Mouse (Mus musculus) cerebellum, postnatal 36 days (tissue): ENCODE data around the gene Selenos.

Experiments used
- DNase-seq, 2 experiments: peaks; one replicate each; pipeline ENCODE4 v3.0.0; 2021 to 2022; ENCODE audit warnings: mixed read lengths in 2 of 2

Selenos gene

GRCm38 (mm10) chr7:66087652-66088051 lies 8.2 kb downstream of the Selenos start:
- no peak for DNase-seq

DNA sequence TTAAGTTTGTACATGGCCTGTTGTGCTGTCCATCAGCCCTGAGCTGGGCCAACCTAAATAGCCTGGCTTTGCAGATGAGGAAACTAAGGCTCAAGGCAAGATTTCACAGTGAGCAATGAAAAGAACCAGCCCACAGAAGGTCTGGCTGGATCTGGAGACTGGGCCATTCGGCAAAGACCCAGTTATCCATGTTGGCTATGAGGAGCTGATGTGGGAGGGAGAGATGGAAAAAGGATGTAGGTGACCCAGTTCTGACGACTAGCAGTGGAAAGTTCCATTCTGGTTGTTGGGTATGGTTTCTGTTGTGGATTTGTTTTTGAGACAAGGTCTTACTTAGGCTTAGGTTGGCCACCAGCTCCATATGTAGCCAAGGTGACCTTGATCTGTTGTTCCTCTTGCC lies 8.6 kb downstream of the Selenos start:
- DNase-seq, result no peak

DNA sequence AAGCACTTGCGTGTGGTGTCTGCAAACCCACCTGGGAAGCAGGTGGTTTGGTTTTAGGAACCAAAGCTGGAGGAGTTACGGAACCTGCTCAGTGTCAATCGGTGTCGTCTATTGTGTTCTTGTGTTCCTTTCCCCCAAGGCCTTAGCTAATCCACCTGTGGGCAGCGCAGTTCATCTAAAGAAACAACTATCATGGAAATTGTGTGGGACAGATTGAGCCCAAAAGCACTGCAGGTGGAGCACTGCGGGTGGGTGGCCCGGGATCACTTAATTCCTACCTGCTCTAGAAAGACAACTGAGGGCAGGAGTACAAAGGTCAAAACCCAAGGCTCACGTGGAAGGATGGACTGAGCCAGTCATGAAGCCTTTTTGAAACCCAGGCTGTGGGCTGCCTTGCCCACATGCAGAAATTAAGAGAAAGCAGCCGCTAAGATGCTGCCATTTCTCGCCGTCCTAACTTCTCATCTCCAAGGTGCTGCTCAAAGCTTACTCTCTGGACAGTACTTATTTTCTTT lies 11.3 kb downstream of the Selenos start:
- DNase-seq, result no peak

GRCm38 (mm10) chr7:66091553-66091952 lies 12.1 kb downstream of the Selenos start:
- DNase-seq, result no peak

GRCm38 (mm10) chr7:66092656-66093055 lies 13.2 kb downstream of the Selenos start:
- peak; percentile 20 to 22 for DNase-seq

DNA sequence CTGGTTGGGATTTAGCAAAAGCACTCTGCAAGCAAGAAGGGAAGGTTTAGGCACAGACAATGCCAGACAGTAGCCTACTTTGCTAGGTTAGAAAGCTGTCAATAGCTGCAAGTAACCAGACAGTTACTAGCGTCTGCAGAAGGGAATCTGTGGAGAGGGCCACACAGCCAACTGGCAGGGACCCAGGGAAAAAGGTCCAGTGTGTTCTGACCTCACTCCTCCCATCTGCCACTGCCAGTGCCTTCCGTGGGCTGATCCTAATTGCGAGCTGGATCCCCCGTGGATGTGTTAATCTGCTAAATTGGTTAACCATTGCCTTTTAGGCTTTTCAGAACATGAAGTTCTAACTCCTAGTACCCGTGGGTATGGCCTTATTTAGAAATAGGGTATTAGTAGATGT lies 14.7 kb downstream of the Selenos start:
- peak; percentile 39 to 51 for DNase-seq

DNA sequence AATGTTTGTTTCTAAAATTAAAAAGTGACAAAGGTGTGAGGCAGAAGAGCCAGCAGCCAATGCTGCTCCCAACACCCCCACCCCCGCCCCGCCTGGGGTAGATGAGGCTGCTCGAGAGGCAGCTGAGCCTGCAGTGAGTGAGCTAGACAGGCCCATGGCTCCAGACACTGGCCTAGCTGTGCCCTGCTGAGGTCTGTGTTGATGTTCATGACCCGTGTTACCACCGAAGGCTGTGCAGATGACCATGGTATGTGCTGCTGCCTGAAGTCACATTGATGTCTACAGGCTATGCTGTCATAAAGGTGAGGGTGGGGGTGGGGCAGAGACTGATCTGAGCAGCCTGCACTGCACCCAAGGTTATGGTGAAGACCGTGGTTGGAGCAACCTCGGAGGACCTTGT lies 19.4 kb downstream of the Selenos start:
- DNase-seq, result no peak

- DNase-seq, result peak in 1 of 2 experiments; percentile 28
Measured at GRCm38 (mm10) chr7:66101866-66102265, 22.4 kb downstream of the Selenos start.

DNA sequence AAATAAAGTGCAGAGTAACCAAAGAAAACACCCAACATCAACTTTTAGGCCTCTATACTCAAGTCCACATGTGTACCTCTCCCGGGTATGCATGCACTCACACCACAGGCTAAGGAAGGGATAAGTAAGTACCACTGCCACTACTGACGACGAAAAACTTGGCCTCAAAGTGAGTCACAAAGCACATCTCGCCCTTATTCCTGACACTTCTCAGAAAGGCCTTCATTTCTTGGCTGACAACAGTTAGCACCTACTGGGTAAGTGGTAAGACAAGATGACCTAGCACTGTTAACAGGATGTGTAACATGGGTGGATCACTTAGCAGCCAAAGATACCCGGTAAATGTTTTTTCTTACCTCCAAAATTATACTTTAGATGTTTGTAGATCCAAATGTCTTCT lies 25.1 kb downstream of the Selenos start:
- no peak for DNase-seq

- DNase-seq, result no peak
Measured at GRCm38 (mm10) chr7:66105771-66106170, 26.3 kb downstream of the Selenos start.

GRCm38 (mm10) chr7:66106581-66107056 lies 27.2 kb downstream of the Selenos start:
- DNase-seq, result no peak

GRCm38 (mm10) chr7:66107206-66107605 lies 27.8 kb downstream of the Selenos start:
- no peak for DNase-seq

DNA sequence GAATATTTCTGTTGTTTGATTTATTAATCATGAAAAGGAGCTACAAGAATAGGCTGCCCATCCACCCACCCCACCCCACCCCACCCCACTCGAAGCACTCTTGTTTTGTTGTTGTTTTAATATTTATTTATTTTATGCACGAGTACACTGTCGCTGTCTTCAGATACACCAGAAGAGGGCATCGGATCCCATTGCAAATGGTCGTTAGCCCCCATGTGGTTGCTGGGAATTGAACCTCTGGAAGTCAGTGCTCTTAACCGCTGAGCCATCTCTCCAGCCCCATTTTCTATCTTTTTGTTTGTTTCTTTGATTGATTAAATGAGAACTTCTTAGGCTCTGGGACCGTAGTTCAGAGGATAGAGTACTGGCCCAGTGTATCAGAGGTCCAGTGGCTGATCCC lies 28.5 kb downstream of the Selenos start:
- DNase-seq, result no peak

- peak; percentile 86 to 89 for DNase-seq
Measured at GRCm38 (mm10) chr7:66108961-66109854, 29.8 kb downstream of the Selenos start, which contains the start of gene Chsy1. Gene Chsy1 (plus strand): TSS chr7:66109515.

- peak; percentile 44 to 49 for DNase-seq
Measured at GRCm38 (mm10) chr7:66109855-66110635, 30.6 kb downstream of the Selenos start.

DNA sequence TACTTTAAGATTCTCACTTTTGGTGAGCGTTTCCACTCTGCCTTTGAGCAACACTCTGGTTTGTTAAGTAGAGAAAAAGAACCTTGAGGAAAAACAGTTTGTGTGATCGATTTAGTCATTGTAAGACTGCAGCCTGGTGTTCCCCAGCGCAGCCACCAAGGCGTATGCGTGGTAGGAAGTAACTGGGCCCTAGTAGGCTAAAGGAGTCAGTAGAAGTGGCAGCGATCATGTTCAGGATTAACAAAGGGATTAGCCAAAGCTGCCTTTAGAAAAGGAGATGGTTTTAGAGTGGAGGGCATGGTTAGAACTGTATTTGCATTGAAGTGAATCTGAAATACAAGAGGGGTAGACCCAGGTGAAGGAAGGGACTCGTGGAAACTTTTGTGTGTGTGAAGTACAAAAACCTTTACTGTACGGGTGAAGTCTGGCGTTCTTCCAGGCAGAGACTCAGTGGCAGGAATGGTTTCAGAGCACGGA lies 31.2 kb downstream of the Selenos start:
- no peak for DNase-seq

- no peak for DNase-seq
Measured at GRCm38 (mm10) chr7:66111211-66111610, 31.8 kb downstream of the Selenos start.

- DNase-seq, result no peak
Measured at GRCm38 (mm10) chr7:66113561-66113960, 34.1 kb downstream of the Selenos start.

DNA sequence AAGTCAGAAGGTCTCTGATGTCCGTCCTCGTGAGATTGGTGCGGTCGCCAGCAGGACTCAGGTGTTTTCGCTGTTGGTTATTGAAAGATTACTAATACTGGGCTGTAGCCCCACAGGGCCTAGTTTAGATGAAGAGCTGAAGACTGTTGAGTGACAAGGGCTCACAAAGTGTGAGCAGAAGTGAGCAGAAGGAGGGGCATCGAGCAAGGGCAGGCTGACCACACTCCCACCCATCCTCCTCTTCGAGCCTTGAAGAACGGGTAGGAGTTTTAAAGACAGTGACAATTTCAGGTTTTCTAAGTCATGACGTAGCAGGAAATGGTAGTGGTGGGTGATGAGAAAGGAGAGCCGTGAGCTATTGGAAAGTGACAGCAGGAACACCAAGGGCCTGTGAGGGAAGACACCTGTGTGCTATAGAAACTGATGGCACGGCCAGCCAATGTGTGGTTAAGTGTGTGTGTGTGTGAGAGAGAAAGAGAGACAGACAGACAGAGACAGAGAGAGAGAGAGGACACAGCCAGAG lies 36.4 kb downstream of the Selenos start:
- no peak for DNase-seq

DNA sequence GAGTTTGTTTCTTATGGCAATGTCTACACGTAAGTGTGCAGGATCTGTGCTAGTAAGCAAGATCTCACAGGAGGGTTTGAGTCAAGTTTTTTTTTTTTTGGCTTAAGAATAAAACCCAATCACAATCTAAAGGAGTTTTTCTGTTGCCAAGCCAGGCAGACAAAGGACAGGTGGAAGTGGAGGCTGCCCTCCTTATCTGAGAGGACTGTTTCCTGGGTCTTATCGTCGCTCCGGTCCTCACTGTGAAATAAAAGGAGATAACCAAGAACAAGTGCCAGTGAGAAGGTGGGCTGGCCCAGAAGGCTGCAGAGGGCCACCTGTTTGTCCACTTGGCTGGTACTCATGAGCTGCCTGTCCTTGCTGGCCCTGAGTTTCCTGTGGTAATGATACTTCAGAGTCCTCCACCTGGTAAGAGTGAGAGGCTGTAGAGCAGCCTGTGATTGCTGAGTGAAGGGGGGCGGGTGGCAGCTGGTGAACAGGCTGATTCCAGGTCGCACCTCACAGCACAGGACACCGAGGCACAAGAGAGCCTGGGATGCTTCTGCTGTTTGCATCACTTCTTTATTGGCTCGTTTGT lies 37.5 kb downstream of the Selenos start:
- DNase-seq, result no peak

- DNase-seq, result no peak
Measured at GRCm38 (mm10) chr7:66118046-66118445, 38.6 kb downstream of the Selenos start.

DNA sequence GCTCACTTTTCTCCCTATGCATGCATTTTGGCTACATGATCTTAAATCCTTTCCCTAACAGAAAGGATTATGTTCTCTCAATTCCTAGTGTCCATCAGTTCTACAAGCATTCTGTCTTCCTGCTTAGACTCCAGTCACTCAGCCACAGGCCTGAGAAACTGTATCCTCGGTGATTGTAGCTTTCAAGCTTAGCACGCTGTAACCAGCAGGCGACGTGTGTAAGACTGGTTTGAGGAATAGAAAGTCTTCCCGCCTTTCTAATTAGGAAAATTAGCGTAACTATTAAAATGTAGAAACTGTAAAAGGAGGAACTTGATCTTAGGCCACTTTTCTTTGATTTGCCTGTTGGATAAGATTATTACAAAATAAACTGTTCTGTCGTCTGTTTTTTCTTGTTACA lies 39.3 kb downstream of the Selenos start:
- DNase-seq, result no peak

DNA sequence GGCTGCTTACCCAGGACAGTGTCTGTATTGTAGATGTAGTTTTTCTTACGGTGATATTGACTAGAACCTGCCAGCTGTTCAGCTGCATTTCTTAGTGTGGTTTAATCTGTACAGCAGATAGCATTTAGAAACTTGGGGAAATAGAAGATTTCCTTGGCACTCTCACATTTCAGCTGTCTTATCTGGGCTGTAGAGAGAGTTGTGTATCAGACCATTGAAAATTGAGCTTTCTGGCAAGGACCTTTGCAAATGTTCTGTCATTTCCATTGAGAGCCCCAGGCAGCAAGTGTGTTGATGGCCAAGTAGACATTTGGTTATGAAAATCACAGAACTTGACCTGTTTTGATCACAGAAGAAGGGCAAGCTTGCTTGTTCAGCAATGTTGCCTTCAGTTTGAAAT lies 40.7 kb downstream of the Selenos start:
- DNase-seq, result peak; percentile 21 to 46
